Mouse (Mus musculus): ENCODE measurements around the gene Gm17026.
"Not testable (repeated sequence)": the region's sequence is repeated elsewhere in the genome, so short reads cannot be mapped to it uniquely, and the experiment has no call there.

Gene Gm17026

DNA sequence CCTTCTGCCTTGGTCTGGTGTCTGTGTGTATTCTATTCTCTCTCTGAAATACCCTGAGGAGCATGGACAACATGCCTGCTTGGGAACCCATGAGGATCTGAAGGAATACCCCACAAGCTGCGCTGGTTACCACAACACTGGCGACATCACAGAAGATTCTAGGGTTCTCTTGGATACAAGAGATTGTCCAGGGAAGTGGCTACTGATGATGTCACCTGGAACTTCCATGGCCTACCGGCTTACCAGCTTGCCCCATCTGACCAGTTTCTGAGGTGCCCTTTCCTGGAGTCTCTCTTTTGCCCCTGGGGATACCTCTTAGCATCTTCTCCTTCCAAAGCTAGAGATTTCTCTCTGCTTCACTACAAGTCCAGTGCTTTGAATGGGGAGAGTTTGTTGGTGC lies at the start of gene Gm17026:
Gene Gm17026, minus strand, starts transcription at position 101 of the 400 bp plus-strand sequence.
- not testable (repeated sequence) for DNase-seq

DNA sequence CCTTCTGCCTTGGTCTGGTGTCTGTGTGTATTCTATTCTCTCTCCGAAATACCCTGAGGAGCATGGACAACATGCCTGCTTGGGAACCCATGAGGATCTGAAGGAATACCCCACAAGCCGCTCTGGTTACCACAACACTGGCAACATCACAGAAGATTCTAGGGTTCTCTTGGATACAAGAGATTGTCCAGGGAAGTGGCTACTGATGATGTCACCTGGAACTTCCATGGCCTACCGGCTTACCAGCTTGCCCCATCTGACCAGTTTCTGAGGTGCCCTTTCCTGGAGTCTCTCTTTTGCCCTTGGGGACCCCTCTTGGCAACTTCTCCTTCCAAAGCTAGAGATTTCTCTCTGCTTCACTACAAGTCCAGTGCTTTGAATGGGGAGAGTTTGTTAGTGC lies 37.4 kb upstream of the Gm17026 start, which contains the start of gene Gm9611:
Gene Gm9611, minus strand, starts transcription at position 101 of the 400 bp plus-strand sequence.
- not testable (repeated sequence) for DNase-seq

DNA sequence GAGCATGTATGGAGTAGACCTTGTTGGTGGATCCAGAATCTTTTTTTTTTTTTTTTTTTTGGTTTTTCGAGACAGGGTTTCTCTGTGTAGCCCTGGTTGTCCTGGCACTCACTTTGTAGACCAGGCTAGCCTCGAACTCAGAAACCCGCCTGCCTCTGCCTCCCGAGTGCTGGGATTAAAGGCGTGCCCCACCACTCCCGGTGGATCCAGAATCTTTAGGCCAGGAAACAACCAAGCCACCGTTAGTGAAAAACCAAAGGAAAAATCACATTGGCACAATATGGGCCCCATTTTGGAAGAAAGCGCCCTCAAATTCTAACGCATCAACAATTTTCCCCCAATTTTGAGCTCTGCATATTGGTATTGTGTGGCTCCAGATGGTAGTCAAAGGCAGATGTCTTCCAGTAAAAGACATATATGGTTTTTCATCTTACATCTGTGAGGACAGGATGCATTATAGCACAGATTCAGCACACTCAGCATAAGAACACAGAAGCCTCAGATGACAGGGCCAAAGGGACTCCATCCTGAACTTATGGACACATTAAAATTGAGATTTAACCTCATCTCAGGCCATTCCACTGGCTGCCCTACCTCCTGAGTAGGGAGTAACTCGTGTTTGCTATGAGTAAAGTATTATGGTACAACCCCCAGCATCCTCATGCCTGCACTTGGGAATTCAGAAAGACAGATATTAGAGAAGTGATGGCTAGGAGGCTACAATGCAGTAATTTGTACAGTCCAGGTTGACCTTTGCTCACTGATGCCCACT lies 42.9 kb downstream of the Gm17026 start:
- peak; percentile 2 for DNase-seq
